Mouse (Mus musculus): ENCODE measurements around the gene Lrrc66. TPM values are rescaled to one million over a fixed set of nuclear protein-coding genes. Genes with fewer than 3 reads are reported as not detected.

The Lrrc66 gene
- total and polyA plus RNA-seq, 3 experiments = 0.04 TPM; not detected in 2

GRCm38 (mm10) chr5:73578131-73578530 is 54.2 kb downstream of the Lrrc66 start:
- no peak for TF ChIP-seq RAD21 (IDR thresholded peaks at IDR 0.05; ENCODE audit: low read depth, low read length)
- TF ChIP-seq NELFE (IDR thresholded peaks at IDR 0.05; ENCODE audit: low read depth, low read length) = no peak
- no peak for TF ChIP-seq HCFC1 (IDR thresholded peaks at IDR 0.05; ENCODE audit: low read depth, low read length)
- TF ChIP-seq ZNF384 (IDR thresholded peaks at IDR 0.05; ENCODE audit: low read depth, low read length) = no peak
- TF ChIP-seq RCOR1 (conservative IDR thresholded peaks at IDR 0.05; ENCODE audit: low read depth, low read length) = no peak
- TF ChIP-seq EP300 (IDR thresholded peaks at IDR 0.05; ENCODE audit: low read length) = no peak
- TF ChIP-seq ZKSCAN1 (IDR thresholded peaks at IDR 0.05; ENCODE audit: borderline replicate concordance, low read depth, low read length) = no peak
- no peak for TF ChIP-seq ZMIZ1 (IDR thresholded peaks at IDR 0.05; ENCODE audit: low read depth, low read length)
- Histone ChIP-seq H3K9me3 (replicated peaks; ENCODE audit: low read length) (no peaks in the 10 kb centered on the region), H3K27me3 (replicated peaks) (no peaks in the 10 kb centered on the region), H3K36me3 (replicated peaks in 1 of 2; ENCODE audit: control insufficient read depth in 1 of 2, insufficient read depth in 1 of 2, low read length in 1 of 2) (no peaks in the 10 kb centered on the region), H3K4me3 (replicated peaks in 1 of 3; ENCODE audit: low read depth in 2 of 3, low read length in 2 of 3, poor library complexity in 1 of 3) (no peak overlapping the region), H3K4me2 (ENCODE audit: insufficient read depth, low read depth, poor library complexity, severe bottlenecking) (no peak overlapping the region), H3K9ac (ENCODE audit: insufficient read depth, low read depth) (no peak overlapping the region), H3K79me2 (replicated peaks; ENCODE audit: control insufficient read depth, extremely low read depth, insufficient read depth, poor library complexity, severe bottlenecking) (no peaks in the 10 kb centered on the region), H3K4me1 (ENCODE audit: control insufficient read depth in 1 of 2, insufficient read depth in 2 of 2) (0 out of 4 replicates have a peak, but pooled peaks cover 0 to 2% of the 10 kb centered on the region in 2 experiments), H3K27ac (ENCODE audit: insufficient read depth, low read depth) (no peak overlapping the region)
- no peak for DNase-seq (ENCODE audit: extremely low read depth)
- dilution Hi-C loops (cut with MboI; ENCODE audit: extremely low pct_ligation_motif_present, extremely low pct_unique_long_range_greater_than_20kb, low sequenced_read_pairs) (no loop called here), in situ Hi-C loops (cut with MboI; ENCODE audit: low pct_ligation_motif_present, low pct_unique_long_range_greater_than_20kb, low sequenced_read_pairs) (no loop called here)

- dilution Hi-C loops (cut with MboI; ENCODE audit: extremely low pct_ligation_motif_present, extremely low pct_unique_long_range_greater_than_20kb, low sequenced_read_pairs) = no loop called here
- TF ChIP-seq TCF12 (IDR thresholded peaks at IDR 0.05; ENCODE audit: low read depth, low read length) = no peak
- no peak for TF ChIP-seq MYC (IDR thresholded peaks at IDR 0.05; ENCODE audit: low read depth, low read length)
- TF ChIP-seq ZKSCAN1 (IDR thresholded peaks at IDR 0.05; ENCODE audit: borderline replicate concordance, low read depth, low read length) = no peak
- no peak for TF ChIP-seq MEF2A (IDR thresholded peaks at IDR 0.05; ENCODE audit: borderline replicate concordance, low read depth, low read length)
- no peak for TF ChIP-seq CHD2 (IDR thresholded peaks at IDR 0.05; ENCODE audit: low read length)
- no peak for TF ChIP-seq ZNF384 (IDR thresholded peaks at IDR 0.05; ENCODE audit: low read depth, low read length)
- TF ChIP-seq BHLHE40 (IDR thresholded peaks at IDR 0.05; ENCODE audit: low read depth, low read length) = no peak
- TF ChIP-seq GABPA (IDR thresholded peaks at IDR 0.05; ENCODE audit: insufficient replicate concordance, low read depth, low read length) = no peak
- no peak for TF ChIP-seq CHD1 (IDR thresholded peaks at IDR 0.05; ENCODE audit: low read depth, low read length)
- no peak for TF ChIP-seq NRF1 (IDR thresholded peaks at IDR 0.05; ENCODE audit: low read depth, low read length)
- no peak for TF ChIP-seq USF2 (conservative IDR thresholded peaks at IDR 0.05; ENCODE audit: low read depth, low read length)
- TF ChIP-seq HCFC1 (IDR thresholded peaks at IDR 0.05; ENCODE audit: low read depth, low read length) = no peak
- TF ChIP-seq ELF1 (IDR thresholded peaks at IDR 0.05; ENCODE audit: low read depth, low read length) = no peak
- TF ChIP-seq SMC3 (IDR thresholded peaks at IDR 0.05; ENCODE audit: low read depth, low read length) = no peak
- TF ChIP-seq MAX (IDR thresholded peaks at IDR 0.05; ENCODE audit: low read length) = no peak
- no peak for TF ChIP-seq KAT2A (IDR thresholded peaks at IDR 0.05; ENCODE audit: insufficient replicate concordance, low read length)
- no peak for TF ChIP-seq ZC3H11A (IDR thresholded peaks at IDR 0.05; ENCODE audit: low read depth, low read length)
- no peak overlapping the region for H3K4me2 ChIP-seq (ENCODE audit: insufficient read depth, low read depth, poor library complexity, severe bottlenecking)
- H3K27ac ChIP-seq (ENCODE audit: insufficient read depth, low read depth) = no peak overlapping the region
- 0 out of 4 replicates have a peak, but pooled peaks cover 0 to 2% of the 10 kb centered on the region in 2 experiments for H3K4me1 ChIP-seq (ENCODE audit: control insufficient read depth in 1 of 2, insufficient read depth in 2 of 2)
- H3K36me3 ChIP-seq (replicated peaks in 1 of 2; ENCODE audit: control insufficient read depth in 1 of 2, insufficient read depth in 1 of 2, low read length in 1 of 2) = no peaks in the 10 kb centered on the region
- no peaks in the 10 kb centered on the region for H3K27me3 ChIP-seq (replicated peaks)
- no peaks in the 10 kb centered on the region for H3K9me3 ChIP-seq (replicated peaks; ENCODE audit: low read length)
- DNase-seq (ENCODE audit: extremely low read depth) = no peak
- no peaks in the 10 kb centered on the region for H3K79me2 ChIP-seq (replicated peaks; ENCODE audit: control insufficient read depth, extremely low read depth, insufficient read depth, poor library complexity, severe bottlenecking)
- no peak overlapping the region for H3K9ac ChIP-seq (ENCODE audit: insufficient read depth, low read depth)
- in situ Hi-C loops (cut with MboI; ENCODE audit: low pct_ligation_motif_present, low pct_unique_long_range_greater_than_20kb, low sequenced_read_pairs) = no loop called here
- H3K4me3 ChIP-seq (replicated peaks in 1 of 3; ENCODE audit: low read depth in 2 of 3, low read length in 2 of 3, poor library complexity in 1 of 3) = no peak overlapping the region
These were observed 55.6 kb downstream of the Lrrc66 start for GRCm38 (mm10) chr5:73576708-73577107.

All from CH12.LX (cell line).